Mouse (Mus musculus): Measurements from ENCODE around the gene Vmn1r16. TPM values are rescaled to one million over a fixed set of nuclear protein-coding genes. Genes with fewer than 3 reads are reported as not detected.
"Not testable (repeated sequence)": the region's sequence is repeated elsewhere in the genome, so short reads cannot be mapped to it uniquely, and the experiment has no call there.

Gene Vmn1r16
- polyA plus RNA-seq (2014; fragmentation: Nextera tagmentation; extraction: Ambion mirVana) = not detected in 2 replicates

- H3K4me3 ChIP-seq (ENCODE audit: low read depth, low read length) = no peak within 1 kb of the TSS
- H3K4me1 ChIP-seq (replicated peaks; ENCODE audit: control insufficient read depth, insufficient read depth, low read length) = no peaks in the 10 kb centered on the region
- H3K9ac ChIP-seq (ENCODE audit: low read depth, low read length) = no peak within 1 kb of the TSS
- H3K9me3 ChIP-seq (ENCODE audit: control insufficient read depth, low read length) = no peaks in the 10 kb centered on the region
- WGBS = 81% methylated on average over 3 of the region's 3 CpGs
- no peaks in the 10 kb centered on the region for H3K27me3 ChIP-seq (ENCODE audit: control insufficient read depth, insufficient read depth, low read length)
- no peak within 1 kb of the TSS for H3K4me2 ChIP-seq (replicated peaks; ENCODE audit: low read depth, low read length)
- no peak within 1 kb of the TSS for H3K27ac ChIP-seq (ENCODE audit: low read depth, low read length)
- ATAC-seq (ENCODE audit: low FRiP score) (no peak), DNase-seq (ENCODE audit: low spot score) (no peak)
- no peaks in the 10 kb centered on the region for H3K36me3 ChIP-seq (ENCODE audit: control insufficient read depth, insufficient read depth, low read length)
Observed at GRCm38 (mm10) chr6:57329394-57329793, at the start of gene Vmn1r16. Vmn1r16 (minus strand) TSS chr6:57329494.

GRCm38 (mm10) chr6:57367496-57367895 is 38.2 kb upstream of the Vmn1r16 start:
- no peak for ATAC-seq (ENCODE audit: low FRiP score)
- whole genome bisulfite sequencing = 84% methylated on average over 1 of the region's 1 CpGs

GRCm38 (mm10) chr6:57365866-57366265 is 36.6 kb upstream of the Vmn1r16 start:
- H3K9ac ChIP-seq (ENCODE audit: low read depth, low read length); H3K4me1 ChIP-seq (replicated peaks; ENCODE audit: control insufficient read depth, insufficient read depth, low read length); H3K36me3 ChIP-seq (ENCODE audit: control insufficient read depth, insufficient read depth, low read length); ATAC-seq (ENCODE audit: low FRiP score); H3K27me3 ChIP-seq (ENCODE audit: control insufficient read depth, insufficient read depth, low read length); H3K4me2 ChIP-seq (replicated peaks; ENCODE audit: low read depth, low read length); H3K4me3 ChIP-seq (ENCODE audit: low read depth, low read length); H3K9me3 ChIP-seq (ENCODE audit: control insufficient read depth, low read length); DNase-seq (ENCODE audit: low spot score); H3K27ac ChIP-seq (ENCODE audit: low read depth, low read length): not testable (repeated sequence)
- 88% methylated on average over 1 of the region's 1 CpGs for WGBS

More at GRCm38 (mm10) chr6:57367496-57367895, 38.2 kb upstream of the Vmn1r16 start:
- no peak overlapping the region for H3K4me3 ChIP-seq (ENCODE audit: low read depth, low read length)
- no peaks in the 10 kb centered on the region for H3K9me3 ChIP-seq (ENCODE audit: control insufficient read depth, low read length)
- H3K27me3 ChIP-seq (ENCODE audit: control insufficient read depth, insufficient read depth, low read length) = no peaks in the 10 kb centered on the region
- H3K36me3 ChIP-seq (ENCODE audit: control insufficient read depth, insufficient read depth, low read length) = no peaks in the 10 kb centered on the region
- no peaks in the 10 kb centered on the region for H3K4me1 ChIP-seq (replicated peaks; ENCODE audit: control insufficient read depth, insufficient read depth, low read length)
- DNase-seq (ENCODE audit: low spot score) = no peak
- no peak overlapping the region for H3K27ac ChIP-seq (ENCODE audit: low read depth, low read length)
- no peak overlapping the region for H3K9ac ChIP-seq (ENCODE audit: low read depth, low read length)
- no peak overlapping the region for H3K4me2 ChIP-seq (replicated peaks; ENCODE audit: low read depth, low read length)

- Histone ChIP-seq H3K27ac (ENCODE audit: low read depth, low read length) (no peak within 1 kb of the TSS), H3K4me1 (replicated peaks; ENCODE audit: control insufficient read depth, insufficient read depth, low read length) (no peaks in the 10 kb centered on the region), H3K4me2 (replicated peaks; ENCODE audit: low read depth, low read length) (no peak within 1 kb of the TSS), H3K36me3 (ENCODE audit: control insufficient read depth, insufficient read depth, low read length) (no peaks in the 10 kb centered on the region), H3K27me3 (ENCODE audit: control insufficient read depth, insufficient read depth, low read length) (no peaks in the 10 kb centered on the region), H3K9me3 (ENCODE audit: control insufficient read depth, low read length) (no peaks in the 10 kb centered on the region), H3K9ac (ENCODE audit: low read depth, low read length) (no peak within 1 kb of the TSS), H3K4me3 (ENCODE audit: low read depth, low read length) (no peak within 1 kb of the TSS)
- DNase-seq (ENCODE audit: low spot score) = no peak
- no peak for ATAC-seq (ENCODE audit: low FRiP score)
- WGBS = 84% methylated on average over 1 of the region's 1 CpGs
Observed at GRCm38 (mm10) chr6:57363627-57364026, 34.3 kb upstream of the Vmn1r16 start, which contains the start of gene Vmn1r17. Vmn1r17 (minus strand) TSS chr6:57363727.

- Histone ChIP-seq H3K4me3 (ENCODE audit: low read depth, low read length) (no peak overlapping the region), H3K9me3 (ENCODE audit: control insufficient read depth, low read length) (no peaks in the 10 kb centered on the region), H3K9ac (ENCODE audit: low read depth, low read length) (no peak overlapping the region), H3K36me3 (ENCODE audit: control insufficient read depth, insufficient read depth, low read length) (no peaks in the 10 kb centered on the region), H3K27me3 (ENCODE audit: control insufficient read depth, insufficient read depth, low read length) (no peaks in the 10 kb centered on the region), H3K4me1 (replicated peaks; ENCODE audit: control insufficient read depth, insufficient read depth, low read length) (no peaks in the 10 kb centered on the region), H3K27ac (ENCODE audit: low read depth, low read length) (no peak overlapping the region), H3K4me2 (replicated peaks; ENCODE audit: low read depth, low read length) (no peak overlapping the region)
- DNase-seq (ENCODE audit: low spot score) = no peak
- WGBS = 81% methylated on average over 2 of the region's 2 CpGs
- no peak for ATAC-seq (ENCODE audit: low FRiP score)
Observed at GRCm38 (mm10) chr6:57356864-57357263, 27.6 kb upstream of the Vmn1r16 start.

- Histone ChIP-seq H3K4me1 (replicated peaks; ENCODE audit: control insufficient read depth, insufficient read depth, low read length) (no peaks in the 10 kb centered on the region), H3K9me3 (ENCODE audit: control insufficient read depth, low read length) (no peaks in the 10 kb centered on the region), H3K27ac (ENCODE audit: low read depth, low read length) (no peak overlapping the region), H3K36me3 (ENCODE audit: control insufficient read depth, insufficient read depth, low read length) (no peaks in the 10 kb centered on the region), H3K4me2 (replicated peaks; ENCODE audit: low read depth, low read length) (no peak overlapping the region), H3K9ac (ENCODE audit: low read depth, low read length) (no peak overlapping the region), H3K4me3 (ENCODE audit: low read depth, low read length) (no peak overlapping the region), H3K27me3 (ENCODE audit: control insufficient read depth, insufficient read depth, low read length) (no peaks in the 10 kb centered on the region)
- DNase-seq (ENCODE audit: low spot score) = no peak
- no peak for ATAC-seq (ENCODE audit: low FRiP score)
Observed at GRCm38 (mm10) chr6:57326176-57326575, 3.1 kb downstream of the Vmn1r16 start.

GRCm38 (mm10) chr6:57278952-57279351 is 50.3 kb downstream of the Vmn1r16 start:
- Histone ChIP-seq H3K4me3 (ENCODE audit: low read depth, low read length) (no peak overlapping the region), H3K4me2 (replicated peaks; ENCODE audit: low read depth, low read length) (no peak overlapping the region), H3K36me3 (ENCODE audit: control insufficient read depth, insufficient read depth, low read length) (no peaks in the 10 kb centered on the region), H3K27ac (ENCODE audit: low read depth, low read length) (no peak overlapping the region), H3K4me1 (replicated peaks; ENCODE audit: control insufficient read depth, insufficient read depth, low read length) (no peaks in the 10 kb centered on the region), H3K9me3 (ENCODE audit: control insufficient read depth, low read length) (no peaks in the 10 kb centered on the region), H3K27me3 (ENCODE audit: control insufficient read depth, insufficient read depth, low read length) (no peaks in the 10 kb centered on the region), H3K9ac (ENCODE audit: low read depth, low read length) (no peak overlapping the region)
- ATAC-seq (ENCODE audit: low FRiP score) (no peak), DNase-seq (ENCODE audit: low spot score) (no peak)

- Histone ChIP-seq H3K4me3 (ENCODE audit: low read depth, low read length) (no peak overlapping the region), H3K27ac (ENCODE audit: low read depth, low read length) (no peak overlapping the region), H3K27me3 (ENCODE audit: control insufficient read depth, insufficient read depth, low read length) (no peaks in the 10 kb centered on the region), H3K36me3 (ENCODE audit: control insufficient read depth, insufficient read depth, low read length) (no peaks in the 10 kb centered on the region), H3K9me3 (ENCODE audit: control insufficient read depth, low read length) (no peaks in the 10 kb centered on the region), H3K4me1 (replicated peaks; ENCODE audit: control insufficient read depth, insufficient read depth, low read length) (no peaks in the 10 kb centered on the region), H3K9ac (ENCODE audit: low read depth, low read length) (no peak overlapping the region), H3K4me2 (replicated peaks; ENCODE audit: low read depth, low read length) (no peak overlapping the region)
- ATAC-seq (ENCODE audit: low FRiP score) (no peak), DNase-seq (ENCODE audit: low spot score) (no peak)
Observed at GRCm38 (mm10) chr6:57272517-57272916, 56.8 kb downstream of the Vmn1r16 start.

- Histone ChIP-seq H3K27ac (ENCODE audit: low read depth, low read length) (no peak overlapping the region), H3K36me3 (ENCODE audit: control insufficient read depth, insufficient read depth, low read length) (no peaks in the 10 kb centered on the region), H3K27me3 (ENCODE audit: control insufficient read depth, insufficient read depth, low read length) (no peaks in the 10 kb centered on the region), H3K4me3 (ENCODE audit: low read depth, low read length) (no peak overlapping the region), H3K4me1 (replicated peaks; ENCODE audit: control insufficient read depth, insufficient read depth, low read length) (no peaks in the 10 kb centered on the region), H3K9me3 (ENCODE audit: control insufficient read depth, low read length) (no peaks in the 10 kb centered on the region), H3K9ac (ENCODE audit: low read depth, low read length) (no peak overlapping the region), H3K4me2 (replicated peaks; ENCODE audit: low read depth, low read length) (no peak overlapping the region)
- no peak for ATAC-seq (ENCODE audit: low FRiP score)
- no peak for DNase-seq (ENCODE audit: low spot score)
- 67% methylated on average over 3 of the region's 3 CpGs for WGBS
Observed at GRCm38 (mm10) chr6:57271881-57272280, 57.4 kb downstream of the Vmn1r16 start.
